Mouse (Mus musculus) MEL (cell line): ENCODE results near the gene Slamf7.

Experiments
- CHD2 ChIP-seq: IDR thresholded peaks from 2 replicates; pipeline ENCODE4 v1.6.1; 2011; ENCODE audit warnings: low read length, improper control_type of control experiment
- CTCF ChIP-seq, 3 experiments: IDR thresholded peaks in 2 of 3; conservative IDR thresholded peaks in 1 of 3; 2 replicates each; pipeline ENCODE4 v1.5.1; 2011 to 2012; ENCODE audit warnings: low read length in 3 of 3, low read depth in 2 of 3, mild to moderate bottlenecking in 2 of 3, improper control_type of control experiment in 1 of 3, inconsistent platforms in 1 of 3, mixed read lengths in 1 of 3, moderate library complexity in 1 of 3; ENCODE audit not compliant: control insufficient read depth in 1 of 3, insufficient read depth in 1 of 3, poor library complexity in 1 of 3, severe bottlenecking in 1 of 3
- E2F4 ChIP-seq: IDR thresholded peaks from 2 replicates; pipeline ENCODE4 v1.6.1; 2011; ENCODE audit warnings: low read depth, low read length, improper control_type of control experiment, borderline replicate concordance
- EP300 ChIP-seq, 2 experiments: IDR thresholded peaks; 2 replicates each; pipeline ENCODE4 v1.6.1; 2011; ENCODE audit warnings: improper control_type of control experiment in 2 of 2, low read length in 2 of 2, low read depth in 1 of 2, mild to moderate bottlenecking in 1 of 2
- GATA1 ChIP-seq: IDR thresholded peaks from 2 replicates; pipeline ENCODE4 v1.6.1; 2011; ENCODE audit warnings: low read depth, low read length, improper control_type of control experiment
- MEF2A ChIP-seq: IDR thresholded peaks from 2 replicates; pipeline ENCODE4 v1.6.1; 2014; ENCODE audit warnings: low read depth, mild to moderate bottlenecking, inconsistent platforms, low read length, improper control_type of control experiment; ENCODE audit not compliant: poor library complexity, insufficient replicate concordance, severe bottlenecking; ENCODE audit errors: extremely low read depth
- POLR2A ChIP-seq, 2 experiments: IDR thresholded peaks; 2 replicates each; pipeline ENCODE4 v1.6.1; 2011 to 2012; ENCODE audit warnings: low read length in 2 of 2, mild to moderate bottlenecking in 2 of 2, control low read depth in 1 of 2, improper control_type of control experiment in 1 of 2, low read depth in 1 of 2, moderate library complexity in 1 of 2; ENCODE audit not compliant: control insufficient read depth in 1 of 2, insufficient read depth in 1 of 2, poor library complexity in 1 of 2
- SIN3A ChIP-seq: IDR thresholded peaks from 2 replicates; pipeline ENCODE4 v1.6.1; 2012; ENCODE audit warnings: low read length, improper control_type of control experiment, inconsistent platforms
- TBP ChIP-seq: IDR thresholded peaks from 2 replicates; pipeline ENCODE4 v1.8.0; 2011; ENCODE audit warnings: low read depth, low read length, improper control_type of control experiment
- TCF12 ChIP-seq: IDR thresholded peaks from 2 replicates; pipeline ENCODE4 v1.6.1; 2014; ENCODE audit warnings: low read depth, mild to moderate bottlenecking, inconsistent platforms, low read length, improper control_type of control experiment, moderate library complexity
- USF1 ChIP-seq: IDR thresholded peaks from 2 replicates; pipeline ENCODE4 v1.6.1; 2014; ENCODE audit warnings: low read depth, mild to moderate bottlenecking, inconsistent platforms, low read length, improper control_type of control experiment, moderate library complexity
- USF2 ChIP-seq, 2 experiments: IDR thresholded peaks; 2 replicates each; pipeline ENCODE4 v1.6.1; 2011 to 2012; ENCODE audit warnings: improper control_type of control experiment in 2 of 2, low read length in 2 of 2, borderline replicate concordance in 1 of 2, inconsistent platforms in 1 of 2, low read depth in 1 of 2, mild to moderate bottlenecking in 1 of 2; ENCODE audit not compliant: insufficient read depth in 1 of 2
- ZC3H11A ChIP-seq: IDR thresholded peaks from 2 replicates; pipeline ENCODE4 v1.6.1; 2012; ENCODE audit warnings: low read depth, mild to moderate bottlenecking, inconsistent platforms, low read length, improper control_type of control experiment

DNA sequence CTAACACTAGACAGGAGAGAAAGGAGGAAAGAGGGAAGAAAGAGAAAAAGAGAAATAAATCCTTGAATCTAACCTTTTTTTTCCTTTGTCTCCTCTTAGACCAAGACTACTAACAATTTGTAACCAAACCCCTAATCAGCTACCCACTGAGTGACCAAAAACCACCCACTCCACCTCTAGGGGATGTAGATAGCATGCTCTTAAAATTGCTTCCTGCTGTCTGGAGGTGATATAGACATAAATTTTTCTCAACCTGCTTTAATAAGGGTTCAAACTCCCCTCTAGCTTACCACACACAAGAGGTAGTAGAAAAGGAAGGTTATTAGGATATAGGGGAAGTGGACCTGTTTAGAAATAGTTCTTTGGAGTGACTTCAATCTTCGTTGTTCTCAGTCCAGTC lies 14.3 kb upstream of the Slamf7 start:
- TF ChIP-seq CHD2 (no peak), MEF2A (no peak), SIN3A (no peak), TCF12 (peak; percentile 60; the same call in 1 of the 2 replicates), POLR2A (IDR thresholded peaks at IDR 0.05; ENCODE audit: control insufficient read depth in 1 of 2, insufficient read depth in 1 of 2, low read depth in 1 of 2, low read length in 2 of 2, poor library complexity in 1 of 2) (no peak), CTCF (IDR thresholded peaks at IDR 0.05 in 2 of 3, conservative IDR thresholded peaks at IDR 0.05 in 1 of 3; ENCODE audit: control insufficient read depth in 1 of 3, insufficient read depth in 1 of 3, low read depth in 2 of 3, low read length in 3 of 3, poor library complexity in 1 of 3, severe bottlenecking in 1 of 3) (no peak), USF2 (IDR thresholded peaks at IDR 0.05; ENCODE audit: borderline replicate concordance in 1 of 2, insufficient read depth in 1 of 2, low read depth in 1 of 2, low read length in 2 of 2) (no peak), GATA1 (0 out of 2 replicates have a peak, but pooled peaks have one; percentile 31), E2F4 (no peak), EP300 (IDR thresholded peaks at IDR 0.05; ENCODE audit: low read depth in 1 of 2, low read length in 2 of 2) (peak; percentile 50 to 63; a peak in 3 of 4 replicates), ZC3H11A (no peak), TBP (no peak), USF1 (no peak)
